Mouse (Mus musculus): ENCODE measurements at regions not wholly inside any gene's neighbourhood (a gene's known extent, or its start where the extent isn't known, plus 50 kb on each side); places are given as distances from the start of the nearest gene placed in this dataset.

DNA sequence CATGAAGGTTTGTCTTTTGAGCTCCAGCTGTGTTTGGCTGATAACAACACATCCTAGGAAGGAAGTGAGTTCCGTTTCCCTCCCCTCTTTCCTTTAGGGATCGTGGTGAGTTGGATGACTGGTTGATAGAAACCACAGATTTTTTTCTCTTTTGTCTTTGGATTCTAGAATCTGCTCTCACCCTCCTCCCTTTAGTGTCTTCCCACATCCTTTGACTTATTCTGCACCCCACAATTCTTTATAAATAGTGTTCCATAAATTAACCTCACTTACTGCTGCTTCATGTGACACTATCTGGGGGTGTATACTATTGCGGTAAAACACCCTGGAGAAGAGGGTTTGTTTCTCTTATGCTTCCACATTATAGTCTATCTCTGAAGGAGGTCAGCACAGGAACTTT, 285.7 kb downstream of the CK137956 start:
- TF ChIP-seq CTCF (IDR thresholded peaks at IDR 0.05; ENCODE audit: control insufficient read depth, insufficient read depth, low read length) (no peak), POLR2A (IDR thresholded peaks at IDR 0.05; ENCODE audit: borderline replicate concordance, control insufficient read depth, low read depth, low read length) (no peak)

Measured in bone marrow, adult 2 months (tissue).